Mouse (Mus musculus): Measurements from ENCODE around the gene Nat9.

DNA sequence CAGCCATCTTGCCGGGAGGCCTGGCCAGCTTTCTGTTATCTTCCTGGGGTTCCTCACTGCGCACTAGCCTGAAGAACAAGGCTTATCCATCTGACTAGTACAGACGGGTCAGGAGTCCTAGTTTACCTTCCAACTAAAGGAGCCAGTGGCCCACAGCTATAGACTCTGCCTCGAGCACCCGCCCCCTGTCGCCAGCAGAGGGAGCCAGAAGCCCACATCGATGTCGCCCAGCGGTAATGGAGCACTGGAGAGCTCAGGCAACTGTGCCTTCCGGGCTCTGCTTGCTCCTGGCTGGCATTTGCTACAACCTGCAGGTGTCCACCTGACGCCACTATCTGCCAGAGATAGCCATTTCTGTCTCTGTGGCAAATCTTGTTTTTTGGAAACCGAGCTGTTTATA, 14.7 kb upstream of the Nat9 start:
- no peak for TF ChIP-seq POLR2A (IDR thresholded peaks at IDR 0.05; ENCODE audit: borderline replicate concordance, extremely low read depth, insufficient read depth, insufficient read length, poor library complexity, severe bottlenecking)
- peak; percentile 98 for TF ChIP-seq CTCF (IDR thresholded peaks at IDR 0.05; ENCODE audit: borderline replicate concordance, extremely low read depth, insufficient read depth, insufficient read length)

Data from brain, embryonic 14.5 days (tissue).